Mouse (Mus musculus): ENCODE data around the gene Dennd6b. TPM values are rescaled to one million over a fixed set of nuclear protein-coding genes. Genes with fewer than 3 reads are reported as not detected.

Dennd6b gene
- polyA plus RNA-seq, 1 experiment from 2014 or later, result 13.9 TPM

GRCm38 (mm10) chr15:89140048-89140658 lies 56.1 kb downstream of the Dennd6b start:
- H3K36me3 ChIP-seq (ENCODE audit: control insufficient read depth, insufficient read depth, low read length), result no peaks in the 10 kb centered on the region
- WGBS, result under 1% methylated on average over 53 of the region's 53 CpGs
- peaks cover 15% of the 10 kb centered on the region for H3K4me1 ChIP-seq (replicated peaks; ENCODE audit: control insufficient read depth, insufficient read depth, low read length)
- H3K27me3 ChIP-seq (replicated peaks; ENCODE audit: control insufficient read depth, insufficient read depth, low read length), result peaks cover 49% of the 10 kb centered on the region
- ATAC-seq (replicated peaks; ENCODE audit: low FRiP score, low TSS enrichment, low read depth), result peak; percentile 30; the same call in 1 of the 2 replicates
- peak overlapping the region; percentile 32 for H3K9ac ChIP-seq (ENCODE audit: low read length)
- DNase-seq (ENCODE audit: low spot score), result peak; percentile 66
- peak overlapping the region; percentile 46 for H3K4me3 ChIP-seq (ENCODE audit: low read depth, low read length)
- no peak overlapping the region for H3K27ac ChIP-seq (ENCODE audit: low read depth)
- peak overlapping the region; percentile 88 for H3K4me2 ChIP-seq (ENCODE audit: low read length)
- no peaks in the 10 kb centered on the region for H3K9me3 ChIP-seq (ENCODE audit: control insufficient read depth, low read length)

- H3K9me3 ChIP-seq (ENCODE audit: control insufficient read depth, low read length), result no peaks in the 10 kb centered on the region
- no peak overlapping the region for H3K4me2 ChIP-seq (ENCODE audit: low read length)
- DNase-seq (ENCODE audit: low spot score) (no peak), ATAC-seq (replicated peaks; ENCODE audit: low FRiP score, low TSS enrichment, low read depth) (no peak)
- H3K4me3 ChIP-seq (ENCODE audit: low read depth, low read length), result no peak overlapping the region
- no peak overlapping the region for H3K27ac ChIP-seq (ENCODE audit: low read depth)
- WGBS, result 88% methylated on average over 6 of the region's 6 CpGs
- H3K27me3 ChIP-seq (replicated peaks; ENCODE audit: control insufficient read depth, insufficient read depth, low read length), result peaks cover 45% of the 10 kb centered on the region
- peaks cover 15% of the 10 kb centered on the region for H3K4me1 ChIP-seq (replicated peaks; ENCODE audit: control insufficient read depth, insufficient read depth, low read length)
- no peaks in the 10 kb centered on the region for H3K36me3 ChIP-seq (ENCODE audit: control insufficient read depth, insufficient read depth, low read length)
- H3K9ac ChIP-seq (ENCODE audit: low read length), result no peak overlapping the region
These were observed 57.8 kb downstream of the Dennd6b start for GRCm38 (mm10) chr15:89138531-89138930.

GRCm38 (mm10) chr15:89138046-89138405 lies 58.3 kb downstream of the Dennd6b start:
- Histone ChIP-seq H3K9me3 (ENCODE audit: control insufficient read depth, low read length) (no peaks in the 10 kb centered on the region), H3K27me3 (replicated peaks; ENCODE audit: control insufficient read depth, insufficient read depth, low read length) (peaks cover 40% of the 10 kb centered on the region), H3K4me3 (ENCODE audit: low read depth, low read length) (no peak overlapping the region), H3K4me2 (ENCODE audit: low read length) (no peak overlapping the region), H3K4me1 (replicated peaks; ENCODE audit: control insufficient read depth, insufficient read depth, low read length) (peaks cover 15% of the 10 kb centered on the region), H3K9ac (ENCODE audit: low read length) (no peak overlapping the region), H3K36me3 (ENCODE audit: control insufficient read depth, insufficient read depth, low read length) (no peaks in the 10 kb centered on the region), H3K27ac (ENCODE audit: low read depth) (no peak overlapping the region)
- WGBS, result 86% methylated on average over 7 of the region's 7 CpGs
- ATAC-seq (replicated peaks; ENCODE audit: low FRiP score, low TSS enrichment, low read depth) (no peak), DNase-seq (ENCODE audit: low spot score) (no peak)

- no peak overlapping the region for H3K4me3 ChIP-seq (ENCODE audit: low read depth, low read length)
- H3K27ac ChIP-seq (ENCODE audit: low read depth), result no peak overlapping the region
- H3K27me3 ChIP-seq (replicated peaks; ENCODE audit: control insufficient read depth, insufficient read depth, low read length), result peaks cover 35% of the 10 kb centered on the region
- H3K9ac ChIP-seq (ENCODE audit: low read length), result no peak overlapping the region
- no peaks in the 10 kb centered on the region for H3K36me3 ChIP-seq (ENCODE audit: control insufficient read depth, insufficient read depth, low read length)
- WGBS, result 70% methylated on average over 11 of the region's 11 CpGs
- no peak for ATAC-seq (replicated peaks; ENCODE audit: low FRiP score, low TSS enrichment, low read depth)
- H3K9me3 ChIP-seq (ENCODE audit: control insufficient read depth, low read length), result no peaks in the 10 kb centered on the region
- H3K4me2 ChIP-seq (ENCODE audit: low read length), result no peak overlapping the region
- no peak for DNase-seq (ENCODE audit: low spot score)
- peaks cover 15% of the 10 kb centered on the region for H3K4me1 ChIP-seq (replicated peaks; ENCODE audit: control insufficient read depth, insufficient read depth, low read length)
These were observed 58.8 kb downstream of the Dennd6b start for GRCm38 (mm10) chr15:89137378-89138045.

GRCm38 (mm10) chr15:89136461-89137155 lies 59.7 kb downstream of the Dennd6b start:
- no peak overlapping the region for H3K27ac ChIP-seq (ENCODE audit: low read depth)
- WGBS, result 90% methylated on average over 4 of the region's 5 CpGs
- H3K9me3 ChIP-seq (ENCODE audit: control insufficient read depth, low read length), result no peaks in the 10 kb centered on the region
- no peak overlapping the region for H3K4me2 ChIP-seq (ENCODE audit: low read length)
- no peaks in the 10 kb centered on the region for H3K36me3 ChIP-seq (ENCODE audit: control insufficient read depth, insufficient read depth, low read length)
- H3K27me3 ChIP-seq (replicated peaks; ENCODE audit: control insufficient read depth, insufficient read depth, low read length), result peaks cover 33% of the 10 kb centered on the region
- H3K9ac ChIP-seq (ENCODE audit: low read length), result no peak overlapping the region
- no peak for DNase-seq (ENCODE audit: low spot score)
- H3K4me3 ChIP-seq (ENCODE audit: low read depth, low read length), result no peak overlapping the region
- ATAC-seq (replicated peaks; ENCODE audit: low FRiP score, low TSS enrichment, low read depth), result no peak
- peaks cover 15% of the 10 kb centered on the region for H3K4me1 ChIP-seq (replicated peaks; ENCODE audit: control insufficient read depth, insufficient read depth, low read length)

Small RNAs within 50 kb of the gene (microRNA-seq; reads per million reads assigned to microRNA genes)
- gene Mir6958 (1.4 reads per million, percentile 16 among the genes with 10 or more reads in this experiment), gene Mir7118 (0.25 reads per million)

Other genes with a start within 250 kb of the Dennd6b start
- gene Ttll8, start 242.1 kb downstream of the Dennd6b start, polyA plus RNA-seq (2014; fragmentation: Nextera tagmentation; extraction: Ambion mirVana), result not detected in 2 replicates
- not detected in 2 replicates for gene Mlc1, start 217.5 kb downstream of the Dennd6b start, polyA plus RNA-seq (2014; fragmentation: Nextera tagmentation; extraction: Ambion mirVana)
- not detected in 2 replicates for gene Mov10l1, start 213.6 kb downstream of the Dennd6b start, polyA plus RNA-seq (2014; fragmentation: Nextera tagmentation; extraction: Ambion mirVana)
- 0.23 and 0.71 TPM in 2 replicates for gene Panx2, start 136.8 kb downstream of the Dennd6b start, polyA plus RNA-seq (2014; fragmentation: Nextera tagmentation; extraction: Ambion mirVana)
- gene Trabd, start 121.4 kb downstream of the Dennd6b start, polyA plus RNA-seq (2014; fragmentation: Nextera tagmentation; extraction: Ambion mirVana), result 43.7 and 44.4 TPM in 2 replicates
- 19.4 and 20.8 TPM in 2 replicates for gene Selenoo, start 107.4 kb downstream of the Dennd6b start, polyA plus RNA-seq (2014; fragmentation: Nextera tagmentation; extraction: Ambion mirVana)
- 16.0 and 16.5 TPM in 2 replicates for gene Tubgcp6, start 73.4 kb downstream of the Dennd6b start, polyA plus RNA-seq (2014; fragmentation: Nextera tagmentation; extraction: Ambion mirVana)
- 18.3 and 20.3 TPM in 2 replicates for gene Hdac10, start 67.8 kb downstream of the Dennd6b start, polyA plus RNA-seq (2014; fragmentation: Nextera tagmentation; extraction: Ambion mirVana)
- 4.5 and 5.1 TPM in 2 replicates for gene Mapk12, start 55.8 kb downstream of the Dennd6b start, polyA plus RNA-seq (2014; fragmentation: Nextera tagmentation; extraction: Ambion mirVana)
- gene Mapk11, start 46.9 kb downstream of the Dennd6b start, polyA plus RNA-seq (2014; fragmentation: Nextera tagmentation; extraction: Ambion mirVana), result 7.4 and 7.8 TPM in 2 replicates
- gene Plxnb2, start 15.7 kb downstream of the Dennd6b start, polyA plus RNA-seq (2014; fragmentation: Nextera tagmentation; extraction: Ambion mirVana), result 149 and 150 TPM in 2 replicates
- 26.9 and 29.6 TPM in 2 replicates for gene Ppp6r2, start 15.1 kb upstream of the Dennd6b start, polyA plus RNA-seq (2014; fragmentation: Nextera tagmentation; extraction: Ambion mirVana)
- gene Sbf1, start 118.8 kb upstream of the Dennd6b start, polyA plus RNA-seq (2014; fragmentation: Nextera tagmentation; extraction: Ambion mirVana), result 52.6 and 53.6 TPM in 2 replicates
- 0.32 and 0.73 TPM in 2 replicates for gene Adm2, start 126.2 kb upstream of the Dennd6b start, polyA plus RNA-seq (2014; fragmentation: Nextera tagmentation; extraction: Ambion mirVana)
- not detected in 2 replicates for gene Miox, start 137.9 kb upstream of the Dennd6b start, polyA plus RNA-seq (2014; fragmentation: Nextera tagmentation; extraction: Ambion mirVana)
- gene Lmf2, start 159.2 kb upstream of the Dennd6b start, polyA plus RNA-seq (2014; fragmentation: Nextera tagmentation; extraction: Ambion mirVana), result 46.7 and 48.6 TPM in 2 replicates
- gene Ncaph2, start 159.2 kb upstream of the Dennd6b start, polyA plus RNA-seq (2014; fragmentation: Nextera tagmentation; extraction: Ambion mirVana), result 157 and 170 TPM in 2 replicates
- 12.3 and 14.6 TPM in 2 replicates for gene Sco2, start 177.3 kb upstream of the Dennd6b start, polyA plus RNA-seq (2014; fragmentation: Nextera tagmentation; extraction: Ambion mirVana)
- gene Tymp, start 180.5 kb upstream of the Dennd6b start, polyA plus RNA-seq (2014; fragmentation: Nextera tagmentation; extraction: Ambion mirVana), result 1.2 and 1.5 TPM in 2 replicates
- gene Odf3b, start 182.8 kb upstream of the Dennd6b start, polyA plus RNA-seq (2014; fragmentation: Nextera tagmentation; extraction: Ambion mirVana), result 0.34 TPM in 1 of 2 replicates, not detected in the other
- not detected in 2 replicates for gene Klhdc7b, start 188.4 kb upstream of the Dennd6b start, polyA plus RNA-seq (2014; fragmentation: Nextera tagmentation; extraction: Ambion mirVana)
- gene Syce3, start 214.0 kb upstream of the Dennd6b start, polyA plus RNA-seq (2014; fragmentation: Nextera tagmentation; extraction: Ambion mirVana), result not detected in 2 replicates
- 0.60 and 0.76 TPM in 2 replicates for gene Cpt1b, start 229.4 kb upstream of the Dennd6b start, polyA plus RNA-seq (2014; fragmentation: Nextera tagmentation; extraction: Ambion mirVana)
- 1.7 and 2.2 TPM in 2 replicates for gene C730034F03Rik, start 233.1 kb upstream of the Dennd6b start, polyA plus RNA-seq (2014; fragmentation: Nextera tagmentation; extraction: Ambion mirVana)
- not detected in 2 replicates for gene Gm44502, start 233.2 kb upstream of the Dennd6b start, polyA plus RNA-seq (2014; fragmentation: Nextera tagmentation; extraction: Ambion mirVana)
- gene Chkb, start 233.4 kb upstream of the Dennd6b start, polyA plus RNA-seq (2014; fragmentation: Nextera tagmentation; extraction: Ambion mirVana), result 46.3 and 49.7 TPM in 2 replicates

Data from intestine, embryonic 14.5 days (tissue).